Mouse (Mus musculus) erythroblast, adult 5-6 weeks (primary cell): ENCODE results near the gene Akap6. TPM values are rescaled to one million over a fixed set of nuclear protein-coding genes. Genes with fewer than 3 reads are reported as not detected.

ENCODE experiments used
- total RNA-seq, 2 experiments: library from RNA; stranded (forward) in 1 of 2; stranded (reverse) in 1 of 2; fragments of 150-400 nt in 1 of 2; fragments of 200-764, 138-1000 nt in 1 of 2; gene quantifications; 2 replicates each; pipeline versions ENCODE4 v1.2.3 to v1.2.4; 2015 to 2017; ENCODE audit warnings: low replicate concordance in 2 of 2

Gene Akap6
- total RNA-seq, 2 experiments from 2014 or later = not detected

Other genes with a start within 250 kb of the Akap6 start
- 3.8 and 7.1 TPM in 2 replicates for gene Arhgap5, start 195.4 kb upstream of the Akap6 start, total RNA-seq (2015; ENCODE audit: low replicate concordance)
- gene Arhgap5, start 195.4 kb upstream of the Akap6 start, total RNA-seq (2017; ENCODE audit: low replicate concordance) = 4.2 and 6.9 TPM in 2 replicates